Mouse (Mus musculus): ENCODE results near the gene Hectd4.

GRCm38 (mm10) chr5:121229182-121229581 is 9.2 kb downstream of the Hectd4 start:
- TF ChIP-seq CTCF (IDR thresholded peaks at IDR 0.05; ENCODE audit: insufficient read depth, low read length) (no peak), POLR2A (IDR thresholded peaks at IDR 0.05; ENCODE audit: borderline replicate concordance, extremely low read depth, low read depth, low read length) (no peak)
